Mouse (Mus musculus): ENCODE data around the gene Scn3b.

DNA sequence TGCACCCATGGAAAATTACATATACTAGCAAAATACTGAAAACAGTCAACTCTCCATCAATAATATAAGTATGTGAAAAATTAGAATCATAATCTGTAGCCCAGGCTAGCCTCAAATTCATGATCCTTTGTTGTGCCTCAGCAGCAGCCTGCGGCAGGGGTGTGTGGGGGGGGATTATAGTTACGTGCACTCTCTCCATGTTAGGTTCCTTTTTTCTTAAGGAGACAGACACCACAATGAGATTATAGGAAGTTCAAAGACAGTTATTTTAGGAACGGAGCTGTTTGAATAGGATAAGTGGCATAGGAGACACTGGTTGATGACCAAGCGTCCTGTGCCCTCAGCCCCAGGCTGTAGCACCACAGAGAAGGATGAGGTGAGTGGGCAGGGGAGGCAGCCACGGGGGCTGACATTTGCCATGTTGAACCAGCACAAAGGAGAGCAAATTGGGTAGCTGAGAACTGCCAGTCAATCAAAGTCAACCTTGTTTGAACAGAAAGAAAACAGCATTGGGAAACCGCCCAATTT is 40.1 kb upstream of the Scn3b start:
- TF ChIP-seq CTCF (IDR thresholded peaks at IDR 0.05; ENCODE audit: low read depth, low read length) (no peak), POLR2A (IDR thresholded peaks at IDR 0.05; ENCODE audit: insufficient read depth, low read length) (no peak), EP300 (IDR thresholded peaks at IDR 0.05; ENCODE audit: insufficient read depth, low read depth, low read length) (no peak)
